ENCODE assay signal across 28 mouse cellular contexts in the genomic region with DNA sequence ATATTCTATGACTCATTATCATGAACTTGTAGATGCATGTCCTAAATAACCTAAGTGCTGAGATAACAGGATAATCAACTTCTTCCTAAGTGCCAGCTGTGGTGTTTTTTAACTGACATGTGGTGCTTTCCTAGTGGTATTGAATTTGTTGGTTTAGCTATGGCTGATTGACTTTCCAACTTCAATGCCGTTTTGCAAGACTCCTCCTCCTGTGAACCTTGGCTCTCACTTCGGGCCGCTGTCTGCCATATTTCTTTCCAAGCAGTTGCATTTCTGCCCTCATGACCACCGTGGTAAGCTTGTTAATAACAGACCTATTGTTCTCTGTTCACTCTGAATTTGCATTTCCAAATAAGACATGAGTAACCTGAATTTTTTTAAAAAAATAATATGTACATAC.
DNase-seq lines count a peak whose midpoint lies in the region; ATAC-seq lines count a peak whose summit lies in the region.
"Had no signal": no experiment of that assay in that cellular context is flagged by ENCODE, and none has a peak within 500 bp of the region (broad histone marks: within the 10 kb centered on the region; RNA-seq: fewer than 3 reads in every experiment).

No protein-coding gene starts in this region.

- H3K4me1 ChIP-seq in kidney, embryonic 15.5 days: 0 out of 2 replicates have a peak, but pooled peaks cover 2% of the 10 kb centered on the region
- H3K4me1 ChIP-seq: embryonic facial prominence, embryonic 12.5 days; forebrain, embryonic 12.5 days; forebrain, embryonic 15.5 days; heart, embryonic 12.5 days; heart, embryonic 15.5 days; hindbrain, embryonic 10.5 days; hindbrain, embryonic 13.5 days had no signal

- H3K27ac ChIP-seq in kidney, embryonic 15.5 days: no peak overlapping the region
- H3K27ac ChIP-seq: embryonic facial prominence, embryonic 12.5 days; forebrain, embryonic 12.5 days; forebrain, embryonic 15.5 days; heart, embryonic 15.5 days; hindbrain, embryonic 10.5 days; hindbrain, embryonic 13.5 days had no signal

- DNase-seq in embryo, embryonic 10 days (ENCODE audit: low spot score): peak; percentile 13
- no peak for DNase-seq in embryo, embryonic 9.5 days (ENCODE audit: extremely low spot score)
- no peak for DNase-seq in kidney, postnatal 10 days
- DNase-seq in retina, postnatal 1 day: peak; percentile 4
- DNase-seq in retina, embryonic 14.5 days (ENCODE audit: low spot score): no peak
- DNase-seq in mesoderm, embryonic 11.5 days (ENCODE audit: low read depth, low spot score): peak; percentile 40
- no peak for DNase-seq in right cerebral cortex, adult 18-20 months
- DNase-seq: adrenal gland, adult 2 months; adrenal gland, postnatal 14 days; cerebellum, adult 11 months; cerebellum, adult 8-10 months; cerebellum, postnatal 10 days; cerebellum, postnatal 36 days; gastrocnemius, postnatal 25 days; heart, adult 18-20 months; heart, postnatal 10 days; heart, postnatal 36 days had no signal

- H3K9ac ChIP-seq in kidney, embryonic 15.5 days: no peak overlapping the region
- H3K9ac ChIP-seq: embryonic facial prominence, embryonic 12.5 days; forebrain, embryonic 12.5 days; forebrain, embryonic 15.5 days; heart, embryonic 12.5 days; heart, embryonic 15.5 days; hindbrain, embryonic 13.5 days had no signal

- no peak overlapping the region for H3K4me3 ChIP-seq in kidney, embryonic 15.5 days (replicated peaks)
- H3K4me3 ChIP-seq: embryonic facial prominence, embryonic 12.5 days; erythroblast, embryonic 14.5 days; forebrain, embryonic 12.5 days; forebrain, embryonic 15.5 days; heart, embryonic 12.5 days; heart, embryonic 15.5 days; hindbrain, embryonic 10.5 days; hindbrain, embryonic 13.5 days had no signal

- WGBS in kidney, embryonic 15.5 days: 25% methylated on average over 4 of the region's 4 CpGs

- no peaks in the 10 kb centered on the region for H3K36me3 ChIP-seq in kidney, embryonic 15.5 days
- H3K36me3 ChIP-seq: embryonic facial prominence, embryonic 12.5 days; forebrain, embryonic 12.5 days; forebrain, embryonic 15.5 days; G1E; heart, embryonic 12.5 days; heart, embryonic 15.5 days; hindbrain, embryonic 10.5 days; hindbrain, embryonic 13.5 days had no signal

- H3K27me3 ChIP-seq in kidney, embryonic 15.5 days: no peaks in the 10 kb centered on the region
- H3K27me3 ChIP-seq: embryonic facial prominence, embryonic 12.5 days; forebrain, embryonic 12.5 days; forebrain, embryonic 15.5 days; heart, embryonic 12.5 days; heart, embryonic 15.5 days; hindbrain, embryonic 13.5 days had no signal

- ATAC-seq in kidney, embryonic 15.5 days (replicated peaks; ENCODE audit: low FRiP score): peak; percentile 88
- ATAC-seq: forebrain, embryonic 15.5 days; hindbrain, embryonic 16.5 days had no signal

- H3K4me2 ChIP-seq in kidney, embryonic 15.5 days: no peak overlapping the region
- H3K4me2 ChIP-seq: embryonic facial prominence, embryonic 12.5 days; forebrain, embryonic 12.5 days; forebrain, embryonic 15.5 days; heart, embryonic 12.5 days; heart, embryonic 15.5 days; hindbrain, embryonic 13.5 days had no signal

- no peaks in the 10 kb centered on the region for H3K9me3 ChIP-seq in kidney, embryonic 15.5 days (replicated peaks)
- H3K9me3 ChIP-seq: embryonic facial prominence, embryonic 12.5 days; forebrain, embryonic 12.5 days; forebrain, embryonic 15.5 days; G1E; heart, embryonic 12.5 days; heart, embryonic 15.5 days; hindbrain, embryonic 10.5 days; hindbrain, embryonic 13.5 days had no signal

Comparison
In these comparisons a context has a peak if more than half of its experiments do, and no peak if none do; other contexts are left out.
1. DNase-seq: peak in embryo, embryonic 10 days (single experiment), retina, postnatal 1 day (single experiment) and mesoderm, embryonic 11.5 days (single experiment); none in embryo, embryonic 9.5 days (single experiment), kidney, postnatal 10 days (single experiment), retina, embryonic 14.5 days (single experiment) and right cerebral cortex, adult 18-20 months (single experiment).